Mouse (Mus musculus) activated CD4-positive, CD25-positive, alpha-beta regulatory T cell (primary cell): ENCODE measurements around the gene Olfr1469. TPM values are rescaled to one million over a fixed set of nuclear protein-coding genes. Genes with fewer than 3 reads are reported as not detected.

Experiments used
- polyA plus RNA-seq, 2 experiments: library from polyadenylated mRNA; unstranded; fragments of 100-300 nt; shearing (Covaris generic); gene quantifications; one replicate each; pipeline ENCODE4 v1.2.1; 2017

The Olfr1469 gene
- polyA plus RNA-seq: under 1 TPM in 1 of 2 experiments, not detected in 1; 0.05 TPM

GRCm38 (mm10) chr19:13407549-13407948 is at the start of gene Olfr1469:
Olfr1469 (plus strand) TSS chr19:13407849.

GRCm38 (mm10) chr19:13361936-13362335 is 45.7 kb upstream of the Olfr1469 start, which contains the start of gene Olfr1467:
Olfr1467 (plus strand) TSS chr19:13362236.

GRCm38 (mm10) chr19:13443109-13443508 is 35.5 kb downstream of the Olfr1469 start, which contains the start of gene Olfr1471:
Olfr1471 (plus strand) TSS chr19:13443409.

GRCm38 (mm10) chr19:13455986-13456385 is 48.3 kb downstream of the Olfr1469 start, which contains the start of gene Olfr1472:
Olfr1472 (minus strand) TSS chr19:13456086.

Other genes starting within 250 kb of the Olfr1469 start
- not detected for gene Olfr1461, start 244.8 kb upstream of the Olfr1469 start, polyA plus RNA-seq
- not detected for gene Olfr1462, start 222.1 kb upstream of the Olfr1469 start, polyA plus RNA-seq
- not detected for gene Olfr1463, start 176.5 kb upstream of the Olfr1469 start, polyA plus RNA-seq
- gene Olfr1465, start 92.3 kb upstream of the Olfr1469 start, polyA plus RNA-seq: not detected
- gene Olfr1466, start 69.0 kb upstream of the Olfr1469 start, polyA plus RNA-seq: not detected
- gene Olfr1467, start 45.6 kb upstream of the Olfr1469 start, polyA plus RNA-seq: not detected
- gene Olfr1471, start 35.6 kb downstream of the Olfr1469 start, polyA plus RNA-seq: not detected
- not detected for gene Olfr1472, start 48.2 kb downstream of the Olfr1469 start, polyA plus RNA-seq
- gene Olfr1474, start 61.7 kb downstream of the Olfr1469 start, polyA plus RNA-seq: not detected
- not detected for gene Olfr1475, start 72.3 kb downstream of the Olfr1469 start, polyA plus RNA-seq
- gene Olfr1477, start 92.7 kb downstream of the Olfr1469 start, polyA plus RNA-seq: under 1 TPM in 1 of 2 experiments, not detected in 1; 0.09 TPM
- gene Olfr1480, start 120.1 kb downstream of the Olfr1469 start, polyA plus RNA-seq: not detected
- gene Olfr1484, start 175.7 kb downstream of the Olfr1469 start, polyA plus RNA-seq: not detected
- under 1 TPM in 1 of 2 experiments, not detected in 1; 0.06 TPM for gene Olfr1487, start 209.5 kb downstream of the Olfr1469 start, polyA plus RNA-seq
- not detected for gene Olfr1489, start 223.8 kb downstream of the Olfr1469 start, polyA plus RNA-seq
- gene Olfr1490, start 243.2 kb downstream of the Olfr1469 start, polyA plus RNA-seq: under 1 TPM in 1 of 2 experiments, not detected in 1; 0.34 TPM